Mouse (Mus musculus) gastrocnemius, postnatal 14 days (tissue): ENCODE results near the gene Adam10. TPM values are rescaled to one million over a fixed set of nuclear protein-coding genes. Genes with fewer than 3 reads are reported as not detected.

Source experiments
- microRNA-seq, 2 experiments: library from miRNA; unstranded; fragments of <30 nt; microRNA quantifications; one replicate each; pipeline ENCODE4 v1.2.0; 2021
- total RNA-seq, 2 experiments: library from RNA; stranded (reverse); gene quantifications; 2 replicates each; pipeline ENCODE4 v1.2.3; 2021

Adam10 gene
- total RNA-seq, 2 experiments from 2014 or later: 26.4 to 35.9 TPM

Small RNA genes lying within 50 kb of the gene (microRNA-seq; reads per million reads assigned to microRNA genes)
- 0 reads per million in 2 experiments for gene Gm25149

Other genes with a start within 250 kb of the Adam10 start
- gene Rnf111, start 175.3 kb upstream of the Adam10 start, total RNA-seq: 10 to 100 TPM; 12.4 to 13.6 TPM
- gene Sltm, start 136.2 kb upstream of the Adam10 start, total RNA-seq: 10 to 100 TPM; 15.8 to 16.6 TPM
- under 1 TPM; 0.22 to 0.37 TPM for gene Gm10642, start 22.7 kb upstream of the Adam10 start, total RNA-seq
- gene Mindy2, start 21.8 kb upstream of the Adam10 start, total RNA-seq: 10 to 100 TPM; 12.3 to 14.4 TPM